17 mouse cellular contexts compared by ENCODE assay signal in the genomic region with DNA sequence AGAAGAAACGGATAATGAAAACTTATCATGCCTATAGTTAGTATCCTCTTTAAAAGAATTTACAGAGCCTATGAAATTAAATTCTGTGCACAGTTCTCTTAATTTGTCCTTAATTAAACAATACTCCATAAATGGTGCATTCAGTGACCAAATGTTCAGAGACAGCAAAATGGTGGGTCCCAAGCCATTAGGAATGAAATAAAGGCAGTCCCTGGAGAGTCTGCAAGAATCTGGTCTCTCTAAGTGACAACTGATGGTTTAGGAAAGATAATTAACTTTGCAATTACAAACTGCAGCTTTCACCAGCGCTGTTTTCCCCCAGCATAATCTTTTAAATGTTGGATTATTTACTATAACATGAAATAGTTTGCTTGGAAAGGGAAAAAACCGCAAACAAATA.
"Had no signal": no experiment of that assay in that cellular context is flagged by ENCODE, and none has a peak within 500 bp of the region (broad histone marks: within the 10 kb centered on the region; RNA-seq: fewer than 3 reads in every experiment).

No protein-coding gene starts in this region.

- ATAC-seq: liver, postnatal 0 days; lung, postnatal 0 days; midbrain, embryonic 15.5 days had no signal

- H3K9me3 ChIP-seq: liver, embryonic 13.5 days; liver, embryonic 15.5 days; lung, embryonic 15.5 days; midbrain, embryonic 12.5 days; midbrain, embryonic 15.5 days had no signal

- H3K4me1 ChIP-seq: liver, embryonic 13.5 days; liver, embryonic 15.5 days; lung, embryonic 15.5 days; megakaryocyte, embryonic 14.5 days; midbrain, embryonic 12.5 days; midbrain, embryonic 15.5 days had no signal

- H3K27ac ChIP-seq: liver, embryonic 13.5 days; liver, embryonic 15.5 days; lung, embryonic 15.5 days; macrophage; midbrain, embryonic 12.5 days; midbrain, embryonic 15.5 days had no signal

- H3K36me3 ChIP-seq: liver, embryonic 13.5 days; liver, embryonic 15.5 days; lung, embryonic 15.5 days; midbrain, embryonic 12.5 days; midbrain, embryonic 15.5 days had no signal

- DNase-seq: liver, embryonic 13.5 days; liver, postnatal 0 days; lung, adult 2 months; lung, postnatal 14 days; lung, postnatal 36 days; right cerebral cortex, postnatal 14 days; thymus, adult 18-20 months; thymus, postnatal 14 days; thymus, postnatal 36 days had no signal

- H3K9ac ChIP-seq: liver, embryonic 13.5 days; liver, embryonic 15.5 days; liver, postnatal 0 days; lung, embryonic 15.5 days; midbrain, embryonic 12.5 days; midbrain, embryonic 15.5 days had no signal

- H3K27me3 ChIP-seq: liver, embryonic 13.5 days; liver, embryonic 15.5 days; lung, embryonic 15.5 days; megakaryocyte, embryonic 14.5 days; midbrain, embryonic 12.5 days; midbrain, embryonic 15.5 days had no signal

- H3K4me3 ChIP-seq: liver, embryonic 13.5 days; liver, embryonic 15.5 days; lung, embryonic 15.5 days; megakaryocyte, embryonic 14.5 days; midbrain, embryonic 12.5 days; midbrain, embryonic 15.5 days had no signal

- H3K4me2 ChIP-seq: liver, embryonic 11.5 days; liver, embryonic 13.5 days; liver, embryonic 15.5 days; lung, embryonic 15.5 days; midbrain, embryonic 12.5 days; midbrain, embryonic 15.5 days had no signal
